Mouse (Mus musculus): ENCODE data around the gene Incenp.
"Not testable (repeated sequence)": the region's sequence is repeated elsewhere in the genome, so short reads cannot be mapped to it uniquely, and the experiment has no call there.

The Incenp gene

DNA sequence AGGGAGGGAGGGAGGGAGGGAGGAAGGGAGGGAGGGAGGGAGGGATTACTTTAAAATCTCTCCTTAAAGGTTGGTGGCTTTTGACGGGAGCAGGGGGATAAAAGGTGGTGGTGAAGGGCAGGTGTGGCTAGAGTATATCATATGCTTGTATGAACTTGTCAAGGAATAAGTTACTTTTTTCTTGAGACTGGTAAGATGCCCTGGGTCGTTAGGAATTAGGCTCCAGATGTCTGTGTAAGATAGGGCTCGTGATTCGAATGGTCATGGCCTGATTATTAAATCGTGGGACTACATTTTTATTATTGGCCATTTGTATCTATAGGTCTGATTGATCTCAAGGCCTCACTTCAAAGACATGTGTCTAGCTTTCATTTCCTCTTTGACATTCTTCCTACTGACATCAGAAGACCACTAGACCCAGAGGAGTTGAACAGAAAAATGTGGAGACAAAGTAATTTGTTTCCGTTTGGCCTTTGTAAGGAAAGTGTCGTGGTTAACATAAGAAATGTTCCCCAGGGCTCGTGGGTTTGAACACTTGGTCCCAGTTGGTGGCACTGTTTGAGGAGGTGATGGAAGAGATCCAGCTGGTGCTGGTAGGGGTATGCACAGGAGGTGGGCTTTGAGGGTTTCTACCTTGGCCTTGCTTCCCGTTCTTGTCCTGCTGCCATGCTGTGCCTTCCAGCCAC lies 19.0 kb upstream of the Incenp start:
- no peak for DNase-seq (ENCODE audit: low read depth)

DNA sequence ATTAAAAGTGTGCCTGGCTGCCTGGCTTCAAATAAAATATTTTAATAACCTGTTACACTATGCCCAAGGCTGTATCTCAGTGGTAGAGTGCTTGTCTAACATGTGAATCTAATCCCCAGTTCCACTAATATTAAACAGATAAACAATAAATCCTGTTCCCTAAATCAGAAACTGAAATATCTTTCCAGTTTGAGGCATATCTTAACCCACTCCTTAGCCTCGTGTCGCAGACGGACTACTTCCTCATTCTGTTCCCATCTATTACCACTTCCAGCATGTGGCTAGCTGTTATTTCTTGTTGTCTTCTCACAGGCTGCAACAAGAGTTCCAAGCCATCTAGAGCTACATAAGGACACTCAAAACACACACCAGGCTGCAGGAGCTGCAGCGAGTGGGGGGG lies 18.4 kb upstream of the Incenp start:
- no peak for DNase-seq (ENCODE audit: low read depth)

DNA sequence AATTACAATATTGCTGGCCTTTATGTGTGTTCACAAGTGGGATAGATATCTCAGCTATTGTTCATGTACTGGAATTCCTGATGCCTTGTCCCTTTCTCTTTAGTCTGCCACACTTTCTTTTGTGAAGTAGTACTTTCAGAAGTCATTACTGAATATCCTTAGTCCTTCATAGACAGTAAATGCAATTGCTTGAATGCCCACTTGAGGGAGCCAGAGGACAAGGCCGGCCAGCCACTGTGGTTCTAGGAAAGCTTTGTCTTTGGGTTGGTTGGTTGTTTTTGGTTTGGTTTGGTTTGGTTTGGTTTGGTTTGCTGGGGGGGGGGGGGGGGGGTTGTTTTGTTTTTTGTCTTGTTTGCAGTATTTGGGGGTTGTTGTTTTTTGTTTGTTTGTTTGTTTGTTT lies 16.6 kb upstream of the Incenp start:
- peak; percentile 94 for DNase-seq (ENCODE audit: low read depth)

DNA sequence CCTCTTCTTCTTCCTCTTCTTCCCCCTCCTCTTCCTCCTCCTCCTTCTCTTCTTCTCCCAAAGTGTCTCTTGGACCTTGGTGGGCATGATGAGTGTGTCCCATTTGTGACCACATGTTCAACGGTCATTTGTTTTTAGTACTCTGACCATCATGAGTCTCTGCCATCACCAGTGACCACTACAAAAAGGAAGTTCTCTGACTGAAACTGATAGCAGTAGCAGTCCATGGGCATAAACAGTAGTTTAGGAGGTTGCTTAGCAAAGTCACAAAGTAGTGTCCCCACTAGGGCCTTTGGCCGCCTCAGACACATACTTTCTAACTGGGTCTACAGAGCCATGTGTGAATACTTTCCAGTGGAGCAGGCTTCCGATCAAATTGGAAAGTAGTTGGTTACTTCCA lies 15.0 kb upstream of the Incenp start:
- DNase-seq (ENCODE audit: low read depth): no peak

- DNase-seq (ENCODE audit: low read depth): no peak
Observed at GRCm38 (mm10) chr19:9913784-9914183, 14.4 kb upstream of the Incenp start.

DNA sequence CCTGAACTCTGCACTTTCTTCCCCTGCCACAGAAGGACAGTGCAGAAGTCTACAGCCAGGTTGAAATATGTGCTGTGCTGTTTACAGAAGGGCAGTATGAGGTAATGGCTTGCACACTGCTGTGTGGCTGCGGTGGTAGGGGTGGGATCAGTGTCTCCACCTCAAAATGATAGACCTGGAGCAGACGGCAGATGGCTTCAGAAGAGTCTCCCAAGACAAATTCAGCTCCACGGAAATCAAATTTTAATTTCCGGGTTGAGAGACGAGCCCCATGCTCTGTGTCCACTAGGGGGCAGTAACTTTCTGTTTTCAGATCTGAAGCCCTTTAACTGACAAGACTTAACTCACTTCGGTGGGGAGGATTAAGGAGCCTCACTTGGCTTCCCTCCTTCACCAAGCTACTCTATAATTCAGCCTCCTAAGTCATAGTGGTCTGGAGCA lies 12.0 kb upstream of the Incenp start:
- peak; percentile 87 for DNase-seq (ENCODE audit: low read depth)

GRCm38 (mm10) chr19:9909351-9909750 lies 10.0 kb upstream of the Incenp start:
- DNase-seq (ENCODE audit: low read depth): no peak

- not testable (repeated sequence) for DNase-seq (ENCODE audit: low read depth)
Observed at GRCm38 (mm10) chr19:9900696-9901095, 1.3 kb upstream of the Incenp start.

DNA sequence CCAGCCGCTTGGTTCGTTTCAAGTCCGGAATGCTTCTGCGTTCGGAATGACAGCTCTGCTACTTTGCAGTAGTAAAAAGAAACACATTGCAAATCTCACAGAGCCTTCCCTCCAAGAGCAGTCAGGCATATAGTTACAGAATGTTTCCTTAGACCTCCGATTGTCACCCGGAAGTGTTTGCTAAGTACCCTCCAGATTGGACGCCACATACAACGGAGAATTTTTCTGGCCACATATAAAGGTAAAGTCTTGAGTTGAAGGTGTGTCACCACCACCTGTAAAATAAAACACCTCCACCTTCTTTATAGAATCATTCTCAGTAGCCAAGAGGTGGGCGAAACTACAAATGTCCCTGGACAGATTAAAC lies 412 bp upstream of the Incenp start:
- DNase-seq (ENCODE audit: low read depth): no peak

GRCm38 (mm10) chr19:9898339-9899066 lies 848 bp downstream of the Incenp start:
- peak; percentile 51 for DNase-seq (ENCODE audit: low read depth)

GRCm38 (mm10) chr19:9896067-9896466 lies 3.3 kb downstream of the Incenp start:
- no peak for DNase-seq (ENCODE audit: low read depth)

DNA sequence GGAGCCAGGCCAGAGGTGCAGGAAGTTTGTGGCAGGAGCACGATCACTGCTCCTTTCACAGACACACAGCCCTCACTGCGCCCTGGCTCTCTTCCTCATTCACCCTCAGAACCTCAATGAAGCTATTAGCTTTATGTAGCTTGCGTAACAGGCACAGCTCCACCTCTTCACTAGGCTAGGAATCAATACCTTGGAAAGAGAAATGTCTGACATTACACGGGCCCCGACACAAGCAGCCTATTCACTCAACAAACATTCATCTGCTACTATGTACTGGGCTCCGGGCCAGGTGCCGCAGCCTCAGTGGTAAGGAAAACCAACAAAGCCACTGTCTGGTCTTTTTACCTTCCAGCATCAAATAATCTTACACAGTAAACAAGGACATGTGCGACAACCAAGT lies 12.6 kb downstream of the Incenp start:
- peak; percentile 52 for DNase-seq (ENCODE audit: low read depth)

- no peak for DNase-seq (ENCODE audit: low read depth)
Observed at GRCm38 (mm10) chr19:9886348-9886747, 13.0 kb downstream of the Incenp start.

GRCm38 (mm10) chr19:9878186-9878835 lies 21.0 kb downstream of the Incenp start:
- no peak for DNase-seq (ENCODE audit: low read depth)

DNA sequence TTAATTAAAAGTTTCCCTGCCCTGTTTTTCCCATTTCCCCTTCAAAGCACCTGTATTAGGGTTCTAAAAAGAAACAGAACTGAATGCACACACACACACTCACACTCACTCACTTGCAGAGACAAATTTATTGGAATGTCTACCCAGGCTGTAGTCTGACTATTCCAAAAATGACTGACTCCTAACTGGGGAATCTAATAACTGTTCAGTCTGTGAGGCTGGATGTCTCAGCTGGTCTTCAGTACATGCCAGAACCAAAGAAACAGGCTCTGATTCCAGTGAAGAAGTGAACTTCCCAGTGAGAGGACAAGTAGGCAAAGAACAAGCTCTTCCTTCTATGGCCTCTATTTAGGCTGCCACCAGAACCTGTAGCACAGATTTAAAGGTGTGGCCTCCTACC lies 33.9 kb downstream of the Incenp start:
- peak; percentile 35 for DNase-seq (ENCODE audit: low read depth)

- peak; percentile 81 for DNase-seq (ENCODE audit: low read depth)
Observed at GRCm38 (mm10) chr19:9864856-9865255, 34.5 kb downstream of the Incenp start.

- DNase-seq (ENCODE audit: low read depth): not testable (repeated sequence)
Observed at GRCm38 (mm10) chr19:9860821-9861220, 38.5 kb downstream of the Incenp start.

GRCm38 (mm10) chr19:9849368-9850075 lies 49.8 kb downstream of the Incenp start:
- not testable (repeated sequence) for DNase-seq (ENCODE audit: low read depth)

- no peak for DNase-seq (ENCODE audit: low read depth)
Observed at GRCm38 (mm10) chr19:9847262-9847661, 52.1 kb downstream of the Incenp start, which contains the start of gene Scgb2a2. TSS of gene Scgb2a2 (plus strand) at chr19:9847562.

GRCm38 (mm10) chr19:9837341-9837715 lies 62.0 kb downstream of the Incenp start:
- DNase-seq (ENCODE audit: low read depth): no peak

- DNase-seq (ENCODE audit: low read depth): not testable (repeated sequence)
Observed at GRCm38 (mm10) chr19:9836581-9837340, 62.6 kb downstream of the Incenp start.

Data from NIH3T3 (cell line).